Mouse (Mus musculus) hindbrain, embryonic 10.5 days (tissue): Measurements from ENCODE around the gene Tmem120a. TPM values are rescaled to one million over a fixed set of nuclear protein-coding genes. Genes with fewer than 3 reads are reported as not detected.

Experiments used
- DNase-seq: peaks from one replicate; pipeline ENCODE4 v3.0.0-alpha.2; 2017; ENCODE audit warnings: low spot score
- H3K27ac ChIP-seq: fragments of 300-500 bp; sonication (generic); 2 replicates; pipeline ENCODE4 v1.5.1; 2016; ENCODE audit warnings: mild to moderate bottlenecking, moderate library complexity
- H3K27me3 ChIP-seq: fragments of 300-500 bp; sonication (generic); 2 replicates; pipeline ENCODE4 v1.6.1; 2016; ENCODE audit warnings: mild to moderate bottlenecking; ENCODE audit not compliant: poor library complexity, insufficient read depth, severe bottlenecking
- H3K36me3 ChIP-seq: fragments of 300-500 bp; sonication (generic); 2 replicates; pipeline ENCODE4 v1.6.1; 2016; ENCODE audit warnings: mild to moderate bottlenecking, moderate library complexity
- H3K4me1 ChIP-seq: fragments of 300-500 bp; sonication (generic); replicated peaks from 2 replicates; pipeline ENCODE4 v1.6.1; 2016; ENCODE audit warnings: mild to moderate bottlenecking
- H3K4me3 ChIP-seq: fragments of 300-500 bp; sonication (generic); 2 replicates; pipeline ENCODE4 v1.5.1; 2016; ENCODE audit warnings: mild to moderate bottlenecking, moderate library complexity
- H3K9me3 ChIP-seq: fragments of 300-500 bp; sonication (generic); 2 replicates; pipeline ENCODE4 v1.6.1; 2016; ENCODE audit warnings: mild to moderate bottlenecking, moderate library complexity
- WGBS: fragments of 180-500 bp; shearing (Covaris S2); methylation state at CpG from one replicate; pipeline ENCODE4 v1.1.7; 2016; 5-methylcytosine and 5-hydroxymethylcytosine counted together
- polyA plus RNA-seq: library from polyadenylated mRNA; unstranded; fragments of >200 nt; fragmentation: Nextera tagmentation; extraction: Ambion mirVana; gene quantifications from 2 replicates; pipeline ENCODE4 v1.2.1, GENCODE M21; 2016

Gene Tmem120a
- polyA plus RNA-seq, 1 experiment from 2014 or later = 74.3 TPM

GRCm38 (mm10) chr5:135744742-135745141, 494 bp upstream of the Tmem120a start:
- DNase-seq = no peak
- peaks cover 23% of the 10 kb centered on the region for H3K36me3 ChIP-seq
- WGBS = 20% methylated on average over 12 of the region's 12 CpGs
- H3K27ac ChIP-seq = peak overlapping the region; percentile 88
- peaks cover 18% of the 10 kb centered on the region for H3K9me3 ChIP-seq
- H3K4me1 ChIP-seq = peaks cover 33% of the 10 kb centered on the region
- peaks cover 14% of the 10 kb centered on the region for H3K27me3 ChIP-seq
- H3K4me3 ChIP-seq = peak overlapping the region; percentile 86

GRCm38 (mm10) chr5:135742941-135743740, 1.1 kb downstream of the Tmem120a start:
- H3K27me3 ChIP-seq = peaks cover 14% of the 10 kb centered on the region
- H3K36me3 ChIP-seq = peaks cover 27% of the 10 kb centered on the region
- DNase-seq = peak; percentile 47
- peak overlapping the region; percentile 88 for H3K27ac ChIP-seq
- H3K4me3 ChIP-seq = peak overlapping the region; percentile 86
- 20% methylated on average over 18 of the region's 18 CpGs for WGBS
- peaks cover 33% of the 10 kb centered on the region for H3K4me1 ChIP-seq
- peaks cover 15% of the 10 kb centered on the region for H3K9me3 ChIP-seq

- DNase-seq = peak; percentile 27
- H3K4me1 ChIP-seq = peaks cover 33% of the 10 kb centered on the region
- peaks cover 36% of the 10 kb centered on the region for H3K36me3 ChIP-seq
- no peak overlapping the region for H3K27ac ChIP-seq
- H3K27me3 ChIP-seq = peaks cover 14% of the 10 kb centered on the region
- H3K4me3 ChIP-seq = peak overlapping the region; percentile 86; the same call in 1 of the 2 replicates
- peaks cover 7% of the 10 kb centered on the region; the same call in 1 of the 2 replicates for H3K9me3 ChIP-seq
- WGBS = 67% methylated on average over 10 of the region's 10 CpGs
These were observed 2.1 kb downstream of the Tmem120a start for GRCm38 (mm10) chr5:135742156-135742555.

- Histone ChIP-seq H3K36me3 (peaks cover 74% of the 10 kb centered on the region), H3K4me3 (no peak overlapping the region)
- DNase-seq = no peak
These were observed 6.0 kb downstream of the Tmem120a start for GRCm38 (mm10) chr5:135738266-135738665.

GRCm38 (mm10) chr5:135737154-135737553, 7.1 kb downstream of the Tmem120a start:
- Histone ChIP-seq H3K36me3 (peaks cover 83% of the 10 kb centered on the region), H3K4me3 (no peak overlapping the region), H3K9me3 (no peaks in the 10 kb centered on the region), H3K27ac (no peak overlapping the region), H3K27me3 (no peaks in the 10 kb centered on the region), H3K4me1 (peaks cover 5% of the 10 kb centered on the region; the same call in 1 of the 2 replicates)
- 81% methylated on average over 7 of the region's 7 CpGs for WGBS
- no peak for DNase-seq

More at GRCm38 (mm10) chr5:135738266-135738665, 6.0 kb downstream of the Tmem120a start:
- no peaks in the 10 kb centered on the region for H3K27me3 ChIP-seq
- 32% methylated on average over 6 of the region's 6 CpGs for WGBS
- H3K9me3 ChIP-seq = no peaks in the 10 kb centered on the region
- peaks cover 17% of the 10 kb centered on the region for H3K4me1 ChIP-seq
- no peak overlapping the region for H3K27ac ChIP-seq

- Histone ChIP-seq H3K27ac (no peak overlapping the region), H3K36me3 (peaks cover 83% of the 10 kb centered on the region)
- 92% methylated on average over 16 of the region's 16 CpGs for WGBS
These were observed 7.7 kb downstream of the Tmem120a start for GRCm38 (mm10) chr5:135736544-135736943.

GRCm38 (mm10) chr5:135735741-135736140, 8.5 kb downstream of the Tmem120a start:
- H3K36me3 ChIP-seq = peaks cover 83% of the 10 kb centered on the region

More at GRCm38 (mm10) chr5:135736544-135736943, 7.7 kb downstream of the Tmem120a start:
- no peaks in the 10 kb centered on the region for H3K4me1 ChIP-seq
- no peak for DNase-seq
- no peaks in the 10 kb centered on the region for H3K27me3 ChIP-seq
- H3K4me3 ChIP-seq = no peak overlapping the region
- no peaks in the 10 kb centered on the region for H3K9me3 ChIP-seq

GRCm38 (mm10) chr5:135734057-135734680, 10.1 kb downstream of the Tmem120a start:
- Histone ChIP-seq H3K9me3 (no peaks in the 10 kb centered on the region), H3K27ac (no peak overlapping the region), H3K36me3 (peaks cover 88% of the 10 kb centered on the region), H3K27me3 (no peaks in the 10 kb centered on the region), H3K4me1 (no peaks in the 10 kb centered on the region), H3K4me3 (0 out of 2 replicates have a peak overlapping the region, but pooled peaks have one; percentile 13)
- DNase-seq = no peak
- 94% methylated on average over 42 of the region's 42 CpGs for WGBS

More at GRCm38 (mm10) chr5:135735741-135736140, 8.5 kb downstream of the Tmem120a start:
- 96% methylated on average over 13 of the region's 13 CpGs for WGBS
- Histone ChIP-seq H3K9me3 (no peaks in the 10 kb centered on the region), H3K27me3 (no peaks in the 10 kb centered on the region), H3K4me3 (no peak overlapping the region), H3K27ac (no peak overlapping the region), H3K4me1 (no peaks in the 10 kb centered on the region)
- no peak for DNase-seq

- no peak overlapping the region for H3K4me3 ChIP-seq
- no peaks in the 10 kb centered on the region for H3K9me3 ChIP-seq
- 90% methylated on average over 4 of the region's 4 CpGs for WGBS
- peaks cover 99% of the 10 kb centered on the region for H3K36me3 ChIP-seq
- H3K27ac ChIP-seq = no peak overlapping the region
- H3K4me1 ChIP-seq = no peaks in the 10 kb centered on the region
- H3K27me3 ChIP-seq = no peaks in the 10 kb centered on the region
- DNase-seq = no peak
These were observed 11.2 kb downstream of the Tmem120a start for GRCm38 (mm10) chr5:135733071-135733470.

- H3K27me3 ChIP-seq = no peaks in the 10 kb centered on the region
- H3K4me3 ChIP-seq = no peak overlapping the region
- no peaks in the 10 kb centered on the region for H3K9me3 ChIP-seq
- peaks cover 87% of the 10 kb centered on the region for H3K36me3 ChIP-seq
- WGBS = 92% methylated on average over 16 of the region's 16 CpGs
- DNase-seq = no peak
- no peak overlapping the region for H3K27ac ChIP-seq
- peaks cover 17% of the 10 kb centered on the region for H3K4me1 ChIP-seq
These were observed 12.9 kb downstream of the Tmem120a start for GRCm38 (mm10) chr5:135731322-135731721.

- no peak for DNase-seq
- H3K4me3 ChIP-seq = no peak overlapping the region
- no peaks in the 10 kb centered on the region for H3K27me3 ChIP-seq
- H3K27ac ChIP-seq = 0 out of 2 replicates have a peak overlapping the region, but pooled peaks have one; percentile 3
- 95% methylated on average over 10 of the region's 10 CpGs for WGBS
- H3K36me3 ChIP-seq = peaks cover 83% of the 10 kb centered on the region
- peaks cover 21% of the 10 kb centered on the region for H3K4me1 ChIP-seq
- H3K9me3 ChIP-seq = no peaks in the 10 kb centered on the region
These were observed 13.3 kb downstream of the Tmem120a start for GRCm38 (mm10) chr5:135730916-135731315.

GRCm38 (mm10) chr5:135730278-135730677, 14.0 kb downstream of the Tmem120a start:
- Histone ChIP-seq H3K9me3 (no peaks in the 10 kb centered on the region), H3K36me3 (peaks cover 76% of the 10 kb centered on the region), H3K4me1 (peaks cover 27% of the 10 kb centered on the region), H3K4me3 (no peak overlapping the region), H3K27me3 (no peaks in the 10 kb centered on the region), H3K27ac (no peak overlapping the region)
- DNase-seq = no peak
- WGBS = 95% methylated on average over 10 of the region's 10 CpGs

GRCm38 (mm10) chr5:135729351-135729750, 14.9 kb downstream of the Tmem120a start:
- no peak for DNase-seq
- peaks cover 37% of the 10 kb centered on the region for H3K4me1 ChIP-seq
- H3K27me3 ChIP-seq = no peaks in the 10 kb centered on the region
- 93% methylated on average over 13 of the region's 13 CpGs for WGBS
- no peak overlapping the region for H3K27ac ChIP-seq
- no peak overlapping the region for H3K4me3 ChIP-seq
- peaks cover 67% of the 10 kb centered on the region for H3K36me3 ChIP-seq
- H3K9me3 ChIP-seq = no peaks in the 10 kb centered on the region
